Mouse (Mus musculus): ENCODE results near the gene Zbtb41.

GRCm38 (mm10) chr1:139407701-139408100, 14.4 kb upstream of the Zbtb41 start:
- TF ChIP-seq CTCF (IDR thresholded peaks at IDR 0.05; ENCODE audit: borderline replicate concordance, control insufficient read depth, extremely low read depth, insufficient read depth, low read length, poor library complexity) (no peak), POLR2A (IDR thresholded peaks at IDR 0.05; ENCODE audit: control insufficient read depth, extremely low read depth, insufficient read depth, low read length, poor library complexity) (no peak)

All from thymus, adult 2 months (tissue).